Mouse (Mus musculus) ES-Bruce4 (cell line): ENCODE measurements around the gene Slc5a4a.

ENCODE experiments used
- CTCF ChIP-seq: IDR thresholded peaks from one replicate; pipeline ENCODE4 v1.8.1; 2011; ENCODE audit warnings: low read depth, low read length
- EP300 ChIP-seq: IDR thresholded peaks from 2 replicates; pipeline ENCODE4 v1.6.1; 2011; ENCODE audit warnings: low read depth, low read length; ENCODE audit not compliant: insufficient read depth
- POLR2A ChIP-seq: IDR thresholded peaks from one replicate; pipeline ENCODE4 v1.8.1; 2011; ENCODE audit warnings: low read length; ENCODE audit not compliant: insufficient read depth

DNA sequence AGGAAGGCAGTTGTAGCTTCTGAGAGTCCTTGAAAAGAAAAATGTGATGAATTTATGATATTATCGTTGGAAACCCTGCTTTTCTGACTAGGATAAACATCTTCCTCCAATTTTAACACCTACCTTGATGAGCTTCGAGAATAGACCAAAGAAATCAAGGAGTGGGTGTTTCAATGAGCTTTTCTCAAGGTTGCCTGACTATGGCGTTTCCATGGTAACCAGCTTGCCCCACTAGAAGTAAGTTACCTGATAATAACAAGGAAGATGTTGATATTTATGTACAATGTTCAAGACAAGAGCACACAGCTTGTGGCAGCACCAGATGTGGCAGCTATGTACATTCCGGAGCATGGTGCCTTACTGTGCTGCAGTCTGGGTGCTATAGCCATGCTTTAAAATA lies 14.7 kb upstream of the Slc5a4a start:
- no peak for TF ChIP-seq POLR2A
- TF ChIP-seq EP300: no peak
- TF ChIP-seq CTCF: no peak
